Mouse (Mus musculus) brain, embryonic 14.5 days (tissue): ENCODE results near the gene Lpp.

Experiments used
- CTCF ChIP-seq: fragments of 200-500 bp; IDR thresholded peaks from 2 replicates; pipeline ENCODE4 v1.5.1; 2012; ENCODE audit warnings: inconsistent platforms, mild to moderate bottlenecking, moderate library complexity, borderline replicate concordance; ENCODE audit not compliant: insufficient read depth, insufficient read length; ENCODE audit errors: extremely low read depth
- POLR2A ChIP-seq: fragments of 200-500 bp; IDR thresholded peaks from 2 replicates; pipeline ENCODE4 v1.6.1; 2012; ENCODE audit warnings: mild to moderate bottlenecking, inconsistent platforms, borderline replicate concordance; ENCODE audit not compliant: poor library complexity, insufficient read depth, insufficient read length, severe bottlenecking; ENCODE audit errors: extremely low read depth

GRCm38 (mm10) chr16:24509813-24510166, 116.5 kb downstream of the Lpp start:
- no peak for TF ChIP-seq CTCF
- no peak for TF ChIP-seq POLR2A
